Mouse (Mus musculus) brain, adult 2 months (tissue): ENCODE data around the gene Lrp5.

Experiments used
- DNase-seq: peaks from one replicate; pipeline ENCODE4 v3.0.0; 2011; ENCODE audit warnings: low read depth, low spot score

The Lrp5 gene

GRCm38 (mm10) chr19:3656144-3656543 lies 30.2 kb downstream of the Lrp5 start:
- no peak for DNase-seq

GRCm38 (mm10) chr19:3654940-3655339 lies 31.4 kb downstream of the Lrp5 start:
- no peak for DNase-seq

GRCm38 (mm10) chr19:3654058-3654457 lies 32.3 kb downstream of the Lrp5 start:
- no peak for DNase-seq

DNA sequence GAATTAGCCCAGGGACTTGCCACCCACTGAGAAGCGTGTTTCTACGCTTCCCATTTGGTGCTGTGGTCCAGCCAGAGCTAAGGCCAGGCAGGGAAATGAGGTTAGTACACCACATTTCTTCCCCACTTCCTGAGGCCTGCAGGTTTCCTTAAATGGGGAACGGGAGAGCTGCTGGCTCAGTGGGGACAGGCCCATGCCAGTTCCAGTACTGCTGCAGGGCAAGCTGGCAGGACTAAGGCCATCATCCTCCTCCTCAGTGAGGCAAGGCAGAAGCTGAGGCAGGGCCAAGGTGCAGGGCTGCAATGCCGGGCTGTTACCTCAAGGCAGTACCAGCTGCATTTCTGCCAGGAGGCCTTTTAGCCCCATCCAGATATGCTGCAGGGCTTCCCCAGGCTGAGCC lies 32.9 kb downstream of the Lrp5 start:
- no peak for DNase-seq

- DNase-seq, result no peak
Observed at GRCm38 (mm10) chr19:3651989-3652388, 34.4 kb downstream of the Lrp5 start.

- DNase-seq, result no peak
Observed at GRCm38 (mm10) chr19:3651220-3651619, 35.1 kb downstream of the Lrp5 start.

GRCm38 (mm10) chr19:3650448-3650847 lies 35.9 kb downstream of the Lrp5 start:
- DNase-seq, result no peak

DNA sequence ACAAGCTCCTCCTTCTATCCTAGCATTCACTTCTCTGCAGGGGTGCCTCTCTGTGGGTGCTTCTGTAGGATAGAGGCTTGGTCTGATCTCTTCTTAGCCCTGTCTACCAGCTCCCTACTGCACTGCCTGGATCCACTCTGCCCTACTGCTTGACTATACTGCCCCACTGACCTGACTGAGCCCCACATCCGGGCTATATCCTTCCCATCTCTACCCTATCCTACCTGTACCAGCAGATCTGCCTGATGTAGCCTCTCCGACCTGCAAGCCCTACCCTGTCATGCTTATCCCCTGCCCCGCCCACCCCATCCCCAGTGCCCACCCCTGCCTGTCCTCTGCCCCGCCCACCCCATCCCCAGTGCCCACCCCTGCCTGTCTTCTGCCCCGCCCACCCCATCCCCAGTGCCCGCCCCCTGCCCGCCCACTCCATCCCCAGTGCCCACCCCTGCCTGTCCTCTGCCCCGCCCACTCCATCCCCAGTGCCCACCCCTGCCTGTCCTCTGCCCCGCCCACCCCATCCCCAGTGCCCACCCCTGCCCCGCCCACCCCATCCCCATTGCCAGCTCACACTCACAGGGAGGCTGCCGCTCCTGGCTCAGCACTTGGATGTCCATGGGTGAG lies 37.4 kb downstream of the Lrp5 start:
- DNase-seq, result no peak

DNA sequence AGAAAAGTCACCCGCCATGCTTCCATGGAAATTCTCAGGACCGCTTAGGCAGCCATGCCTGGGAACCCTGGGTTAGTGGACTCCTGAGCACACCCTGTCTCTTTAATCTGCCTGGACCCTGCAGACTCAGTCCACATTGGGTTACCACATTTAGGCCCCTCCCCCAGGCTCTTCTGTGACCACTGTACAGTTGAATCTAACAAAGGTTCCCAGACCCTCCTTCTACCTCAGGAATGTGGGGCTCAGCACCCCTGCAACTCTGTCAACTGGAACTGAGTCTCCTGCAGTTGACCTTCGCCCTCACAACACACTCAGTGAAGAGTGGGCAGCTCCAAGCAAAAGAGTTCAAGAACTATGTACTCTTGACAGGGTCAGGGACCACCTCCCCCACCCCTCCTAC lies 38.4 kb downstream of the Lrp5 start:
- DNase-seq, result no peak

DNA sequence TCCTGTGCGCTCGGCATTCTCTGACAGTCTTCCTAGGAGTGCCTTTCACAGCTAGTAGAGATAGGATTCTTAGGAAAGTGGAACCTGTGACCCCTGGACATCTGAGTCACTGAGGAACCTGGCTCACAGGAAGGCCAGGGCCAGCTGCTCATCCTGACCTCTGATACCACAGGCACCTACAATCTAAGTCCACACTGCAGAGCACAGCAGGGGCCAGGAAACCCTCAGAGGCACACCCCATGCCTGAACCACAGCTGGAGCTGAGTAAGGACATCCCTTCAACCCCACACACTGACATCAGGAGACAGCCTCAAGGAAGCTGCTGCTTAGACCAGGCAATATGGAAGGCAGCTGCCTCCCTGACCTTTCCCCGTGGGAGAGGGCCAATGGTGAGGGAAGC lies 40.6 kb downstream of the Lrp5 start:
- no peak for DNase-seq

DNA sequence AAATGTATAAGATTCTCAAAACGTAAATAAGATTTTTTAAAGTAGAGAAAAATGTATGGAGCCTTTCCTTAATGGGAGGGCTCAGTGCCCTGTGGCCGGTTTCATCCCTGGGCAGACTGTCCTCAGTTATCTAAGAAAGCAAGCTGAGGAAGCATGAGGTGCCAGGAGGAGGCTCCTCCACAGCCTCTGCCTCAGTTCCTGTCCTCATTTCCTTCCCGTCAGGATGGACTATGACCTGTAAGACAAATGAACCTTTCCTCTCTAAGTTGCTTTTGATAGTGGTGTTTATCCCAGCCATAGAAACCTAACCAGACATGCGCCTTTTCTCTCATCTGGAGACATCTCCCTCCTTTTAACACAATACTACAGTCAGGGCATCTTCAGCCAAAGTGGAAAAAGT lies 41.0 kb downstream of the Lrp5 start:
- no peak for DNase-seq

DNA sequence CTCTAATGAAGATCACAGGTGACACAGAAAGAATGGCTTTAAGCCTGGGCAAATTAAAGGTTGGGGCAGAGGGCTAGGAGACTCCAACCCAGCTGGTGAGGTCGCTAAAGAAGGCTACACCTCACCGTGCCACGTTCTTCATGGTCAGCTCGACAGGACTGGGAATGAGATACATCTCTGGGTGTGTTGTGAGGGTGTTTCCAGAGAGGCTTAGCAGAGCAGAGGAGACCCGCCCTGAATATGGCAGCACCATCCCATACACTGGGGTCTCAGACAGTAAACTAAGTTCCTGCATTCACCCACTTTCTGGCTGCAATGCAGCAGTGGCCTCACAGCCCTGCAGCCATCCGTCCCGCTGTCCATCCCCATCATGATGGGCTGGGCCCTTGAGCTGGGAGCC lies 46.8 kb downstream of the Lrp5 start:
- no peak for DNase-seq

- peak; percentile 23 for DNase-seq
Observed at GRCm38 (mm10) chr19:3638698-3639097, 47.7 kb downstream of the Lrp5 start.

DNA sequence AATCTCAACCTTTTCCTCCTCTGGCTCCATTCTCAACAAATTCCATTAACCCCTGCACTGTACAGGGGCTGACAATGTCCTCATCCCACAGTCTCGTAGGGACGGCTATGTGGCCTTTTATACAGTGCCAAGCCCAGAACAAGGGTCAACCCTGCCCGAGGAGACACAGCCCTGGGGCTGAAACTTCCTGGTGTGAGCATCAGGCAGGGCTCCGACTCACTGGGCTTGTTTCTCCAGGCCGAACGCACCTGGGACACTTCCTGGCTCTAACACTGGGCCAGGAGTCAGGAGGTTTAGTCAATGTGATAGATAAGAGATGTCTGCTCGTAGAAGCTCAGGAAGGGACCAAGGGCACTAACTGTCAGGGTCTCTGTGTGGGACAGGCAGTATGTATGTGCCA lies 54.3 kb downstream of the Lrp5 start:
- DNase-seq, result no peak

GRCm38 (mm10) chr19:3631431-3631830 lies 54.9 kb downstream of the Lrp5 start:
- no peak for DNase-seq

- DNase-seq, result peak; percentile 66
Observed at GRCm38 (mm10) chr19:3630486-3630885, 55.9 kb downstream of the Lrp5 start.

DNA sequence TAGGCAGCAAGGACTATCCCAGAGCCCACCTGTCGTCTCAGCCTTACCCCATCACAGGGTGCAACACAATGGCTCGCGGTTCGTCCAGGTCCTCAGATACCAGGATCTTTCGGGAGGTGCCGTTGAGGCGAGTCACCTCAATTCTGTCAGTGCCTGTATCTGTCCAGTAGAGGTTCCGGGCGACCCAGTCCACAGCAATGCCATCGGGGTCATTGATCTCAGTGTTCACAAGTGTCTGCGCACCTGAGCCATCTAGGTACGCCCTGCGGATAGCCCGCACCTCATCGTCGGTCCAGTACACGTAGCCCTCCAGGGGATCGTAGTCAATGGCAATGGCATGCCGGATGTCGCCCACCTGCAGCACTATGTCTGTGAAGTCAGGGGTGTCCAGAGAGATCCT lies 56.3 kb downstream of the Lrp5 start:
- DNase-seq, result no peak

GRCm38 (mm10) chr19:3628223-3628622 lies 58.1 kb downstream of the Lrp5 start:
- DNase-seq, result no peak

GRCm38 (mm10) chr19:3625111-3625510 lies 61.3 kb downstream of the Lrp5 start:
- no peak for DNase-seq

GRCm38 (mm10) chr19:3623824-3624223 lies 62.5 kb downstream of the Lrp5 start:
- peak; percentile 20 for DNase-seq

DNA sequence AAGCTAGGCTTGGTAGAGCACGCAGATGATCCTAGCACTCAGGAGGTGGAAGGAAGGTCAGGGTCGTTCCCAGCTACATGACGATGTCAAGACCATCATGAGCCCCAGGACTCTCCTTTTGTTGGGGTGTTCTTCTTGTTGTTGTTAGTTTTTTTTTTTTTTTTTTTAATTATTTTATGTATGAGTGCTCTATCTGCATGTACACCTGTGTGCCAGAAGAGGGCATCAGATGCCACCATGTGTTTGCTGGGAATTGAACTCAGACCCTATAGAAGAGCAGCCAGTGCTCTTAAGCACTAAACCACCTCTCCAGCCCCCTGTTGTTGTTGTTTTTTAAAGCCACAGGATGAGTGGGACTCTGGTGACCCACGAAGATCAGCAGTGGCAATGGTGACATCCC lies 63.1 kb downstream of the Lrp5 start:
- DNase-seq, result no peak

- peak; percentile 27 for DNase-seq
Observed at GRCm38 (mm10) chr19:3620871-3621270, 65.5 kb downstream of the Lrp5 start.

- no peak for DNase-seq
Observed at GRCm38 (mm10) chr19:3619359-3619758, 67.0 kb downstream of the Lrp5 start.

DNA sequence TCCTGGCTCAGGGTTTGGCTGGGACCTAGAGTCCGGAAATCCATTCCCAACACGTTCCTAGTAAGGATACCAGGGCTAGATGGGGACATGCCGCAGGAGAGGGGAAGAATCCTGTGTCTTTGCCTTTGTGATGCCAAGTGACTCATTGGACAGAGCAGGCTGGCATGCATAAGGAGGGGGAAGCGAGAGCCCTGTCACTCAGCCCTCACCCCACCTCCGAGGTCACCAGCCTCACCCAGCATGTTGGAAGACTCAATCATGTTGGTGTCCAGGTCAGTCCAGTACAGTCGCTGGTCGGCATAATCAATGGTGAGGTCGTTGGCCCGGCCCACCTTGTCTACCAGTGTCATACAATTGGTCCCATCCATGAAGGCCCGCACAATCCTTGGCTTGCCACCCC lies 72.4 kb downstream of the Lrp5 start:
- DNase-seq, result no peak
